Mouse (Mus musculus): ENCODE measurements around the gene Slc7a15. TPM values are rescaled to one million over a fixed set of nuclear protein-coding genes. Genes with fewer than 3 reads are reported as not detected.
A peak's percentile ranks its signal among the peaks of the same experiment; 100 is the strongest.
"Not testable (repeated sequence)": the region's sequence is repeated elsewhere in the genome, so short reads cannot be mapped to it uniquely, and the experiment has no call there.

Gene Slc7a15
- total RNA-seq (2021) = not detected

- intact Hi-C loops (cut with DNase I); DNase-seq (ENCODE audit: low spot score in 2 of 2): not testable (repeated sequence)
Observed at GRCm38 (mm10) chr12:8598966-8599365, at the start of gene Slc7a15. Gene Slc7a15 (minus strand): TSS chr12:8599066.

- intact Hi-C loops (cut with DNase I); DNase-seq (ENCODE audit: low spot score in 2 of 2): not testable (repeated sequence)
Observed at GRCm38 (mm10) chr12:8648211-8648610, 49.3 kb upstream of the Slc7a15 start.

- intact Hi-C loops (cut with DNase I) = loop anchor here (1.0 kb wide), 1 partner anchor 33 kb away; the partner anchor contains the start of gene Pum2
- DNase-seq (ENCODE audit: low spot score in 2 of 2) = no peak
Observed at GRCm38 (mm10) chr12:8641425-8641735, 42.5 kb upstream of the Slc7a15 start.

DNA sequence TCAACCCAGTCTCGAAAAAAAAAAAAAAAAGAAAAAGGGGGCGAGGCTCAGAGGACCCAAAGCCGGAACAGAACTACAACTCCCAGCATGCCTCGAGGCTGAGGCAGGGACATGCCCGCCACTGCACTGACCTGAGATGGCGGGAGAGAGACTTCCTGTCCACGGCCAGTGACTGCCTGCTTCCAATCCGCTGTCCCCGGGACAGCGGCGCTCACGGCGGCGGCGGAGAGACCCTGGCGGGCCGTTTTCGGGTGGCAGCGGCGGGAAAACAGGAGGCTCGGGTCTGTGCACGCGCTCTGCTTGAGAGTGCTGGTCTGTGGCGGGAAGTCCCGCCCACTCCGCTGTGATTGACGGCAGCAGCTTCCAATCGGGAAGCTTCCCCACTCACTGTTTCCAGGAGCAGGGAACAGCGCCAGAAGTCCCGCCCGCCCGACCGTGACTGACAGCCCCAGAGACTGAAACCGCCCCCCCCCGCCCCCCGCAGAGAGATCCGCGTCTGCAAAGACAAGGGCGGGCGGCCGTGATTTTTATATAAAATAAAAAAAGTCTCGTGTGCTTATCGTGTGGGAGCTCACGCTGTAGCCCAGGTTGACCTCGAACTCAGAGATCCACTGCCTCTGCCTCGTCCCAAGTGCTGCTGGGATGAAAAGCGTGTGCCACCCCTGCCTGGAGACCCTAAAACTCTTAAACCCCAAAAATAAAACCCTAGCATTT, 42.0 kb upstream of the Slc7a15 start:
- peak; percentile 99 for DNase-seq (ENCODE audit: low spot score in 2 of 2)
- intact Hi-C loops (cut with DNase I) = loop anchor here (1.0 kb wide), 1 partner anchor 33 kb away; the partner anchor contains the start of gene Pum2

DNA sequence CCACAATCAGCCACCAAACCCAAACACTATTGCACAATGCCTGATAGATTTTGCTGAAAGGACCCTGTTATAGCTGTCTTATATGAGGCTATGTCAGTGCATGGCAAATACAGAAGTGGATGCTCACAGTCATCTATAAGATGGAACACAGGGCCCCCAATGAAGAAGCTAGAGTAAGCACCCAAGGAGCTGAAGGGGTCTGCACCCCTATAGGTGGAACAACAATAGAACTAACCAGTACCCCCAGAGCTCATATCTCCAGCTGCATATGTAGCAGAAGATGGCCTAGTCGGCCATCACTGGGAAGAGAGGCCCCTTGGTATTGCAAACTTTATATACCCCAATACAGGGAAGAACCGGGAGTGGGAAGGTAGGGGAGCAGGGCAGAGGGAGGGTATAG, 41.3 kb upstream of the Slc7a15 start:
- intact Hi-C loops (cut with DNase I) = not testable (repeated sequence)
- DNase-seq (ENCODE audit: low spot score in 2 of 2) = peak in 1 of 2 experiments; percentile 1

DNA sequence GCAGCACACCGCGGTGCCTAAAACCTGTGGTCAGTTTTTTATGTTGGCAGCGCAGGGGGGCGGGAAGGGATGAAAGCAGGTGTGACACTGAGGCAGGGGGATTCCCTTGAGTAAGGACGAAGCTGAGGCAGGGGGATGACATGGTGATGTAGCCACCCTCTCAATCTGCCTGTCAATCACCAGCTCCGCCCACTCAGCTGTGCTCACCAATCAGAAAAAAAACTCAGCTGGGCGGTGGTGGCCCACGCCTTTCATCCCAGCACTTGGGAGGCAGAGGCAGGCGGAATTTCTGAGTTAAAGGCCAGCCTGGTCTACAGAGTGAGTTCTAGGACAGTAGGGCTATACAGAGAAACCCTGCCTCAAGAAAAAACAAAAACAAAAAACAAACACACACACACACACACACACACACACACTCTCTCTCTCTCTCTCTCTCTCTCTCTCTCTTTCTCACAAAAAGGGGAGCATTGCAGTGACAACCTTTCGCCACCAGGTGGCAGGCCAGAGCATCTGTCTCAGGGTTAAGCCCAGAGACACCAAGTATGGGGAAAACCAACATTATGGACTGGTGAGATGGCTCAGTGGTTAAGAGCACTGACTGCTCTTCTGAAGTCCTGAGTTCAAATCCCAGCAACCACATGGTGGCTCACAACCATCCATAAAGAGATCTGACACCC, 39.7 kb upstream of the Slc7a15 start:
- DNase-seq (ENCODE audit: low spot score in 2 of 2) = peak; percentile 59 to 65

GRCm38 (mm10) chr12:8636945-8637344, 38.1 kb upstream of the Slc7a15 start:
- DNase-seq (ENCODE audit: low spot score in 2 of 2) = no peak
- intact Hi-C loops (cut with DNase I) = no loop called here

More for the DNA sequence above, 39.7 kb upstream of the Slc7a15 start:
- intact Hi-C loops (cut with DNase I) = not testable (repeated sequence)

DNA sequence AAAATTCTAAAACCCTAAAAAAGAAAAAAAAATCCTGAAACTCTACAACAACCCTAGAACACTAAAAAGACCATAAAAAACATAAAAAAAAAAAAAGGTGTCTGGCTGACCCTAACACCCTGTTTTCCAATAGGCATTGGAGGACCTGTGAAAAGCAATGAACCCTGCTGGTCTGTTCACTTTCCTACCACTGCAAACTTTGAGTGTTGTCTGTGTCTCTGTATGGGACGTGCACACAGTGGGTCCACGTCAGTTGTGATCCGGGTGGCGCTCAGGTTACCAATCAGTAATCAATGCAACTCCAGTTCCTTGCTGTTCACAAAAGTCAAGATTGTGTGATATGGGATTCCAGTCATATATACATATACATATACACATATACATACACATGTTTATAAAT, 36.7 kb upstream of the Slc7a15 start:
- intact Hi-C loops (cut with DNase I) = no loop called here
- DNase-seq (ENCODE audit: low spot score in 2 of 2) = peak in 1 of 2 experiments; percentile 0

DNA sequence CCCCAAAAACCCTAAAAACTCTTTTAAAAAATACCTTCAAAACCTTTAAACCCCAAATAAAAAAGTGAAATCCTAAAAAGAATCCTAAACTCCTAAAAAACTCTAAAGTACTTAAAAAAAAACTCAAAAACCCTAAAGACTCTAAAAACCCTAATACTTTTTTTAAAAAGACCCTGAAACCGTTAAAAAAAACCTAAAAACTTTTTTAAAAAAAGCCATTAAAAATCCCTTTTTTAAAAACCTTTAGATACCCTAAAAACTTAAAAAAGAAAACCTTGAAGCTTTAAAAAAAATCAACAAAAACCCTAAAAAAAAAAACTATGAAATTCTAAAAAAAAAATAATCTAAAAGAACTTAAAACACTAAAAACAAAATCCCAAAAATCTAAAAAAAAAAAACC, 35.4 kb upstream of the Slc7a15 start:
- DNase-seq (ENCODE audit: low spot score in 2 of 2) = no peak
- intact Hi-C loops (cut with DNase I) = no loop called here

- no peak for DNase-seq (ENCODE audit: low spot score in 2 of 2)
- intact Hi-C loops (cut with DNase I) = no loop called here
Observed at GRCm38 (mm10) chr12:8632737-8633365, 34.0 kb upstream of the Slc7a15 start.

- intact Hi-C loops (cut with DNase I) = no loop called here
- DNase-seq (ENCODE audit: low spot score in 2 of 2) = no peak
Observed at GRCm38 (mm10) chr12:8631691-8632090, 32.8 kb upstream of the Slc7a15 start.

- intact Hi-C loops (cut with DNase I) = no loop called here
- no peak for DNase-seq (ENCODE audit: low spot score in 2 of 2)
Observed at GRCm38 (mm10) chr12:8629537-8629936, 30.7 kb upstream of the Slc7a15 start.

DNA sequence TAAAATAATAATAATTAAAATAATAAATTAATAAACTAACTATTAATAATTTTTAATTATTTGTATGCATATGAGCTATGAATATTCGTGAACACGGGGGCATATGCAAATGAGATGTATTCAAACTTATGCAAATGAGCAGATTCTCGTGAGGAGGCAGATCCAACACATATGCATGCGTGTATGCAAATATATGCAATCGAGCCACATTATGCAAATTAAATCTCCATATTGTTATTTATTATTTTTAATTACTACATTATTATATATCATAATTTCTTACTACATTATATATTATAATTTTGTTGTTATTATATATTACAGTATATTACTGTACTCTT, 21.8 kb upstream of the Slc7a15 start:
- intact Hi-C loops (cut with DNase I) = no loop called here
- no peak for DNase-seq (ENCODE audit: low spot score in 2 of 2)

- intact Hi-C loops (cut with DNase I) = no loop called here
Observed at GRCm38 (mm10) chr12:8619827-8620677, 21.2 kb upstream of the Slc7a15 start.

DNA sequence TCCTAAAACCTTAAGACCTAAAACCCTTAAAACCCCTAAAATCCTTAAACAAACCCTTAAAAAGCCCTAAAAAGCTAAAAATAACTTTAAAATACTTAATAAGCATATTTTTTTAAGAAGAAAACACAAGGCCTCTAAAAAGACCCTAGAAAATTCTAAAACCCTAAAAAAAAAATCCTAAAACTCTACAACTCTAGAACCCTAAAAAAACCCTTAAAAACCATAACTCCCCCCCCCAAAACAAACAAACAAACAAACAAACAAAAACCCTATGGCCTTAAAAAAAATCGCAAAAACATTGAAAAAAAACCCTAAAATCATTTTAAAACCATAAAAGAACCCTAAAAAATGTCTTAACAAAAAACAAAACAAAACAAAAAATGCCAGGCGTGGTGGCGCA, 19.4 kb upstream of the Slc7a15 start:
- intact Hi-C loops (cut with DNase I) = no loop called here
- no peak for DNase-seq (ENCODE audit: low spot score in 2 of 2)

More at GRCm38 (mm10) chr12:8619827-8620677, 21.2 kb upstream of the Slc7a15 start:
- no peak for DNase-seq (ENCODE audit: low spot score in 2 of 2)

GRCm38 (mm10) chr12:8609070-8609469, 10.2 kb upstream of the Slc7a15 start:
- DNase-seq (ENCODE audit: low spot score in 2 of 2) = no peak
- intact Hi-C loops (cut with DNase I) = no loop called here

DNA sequence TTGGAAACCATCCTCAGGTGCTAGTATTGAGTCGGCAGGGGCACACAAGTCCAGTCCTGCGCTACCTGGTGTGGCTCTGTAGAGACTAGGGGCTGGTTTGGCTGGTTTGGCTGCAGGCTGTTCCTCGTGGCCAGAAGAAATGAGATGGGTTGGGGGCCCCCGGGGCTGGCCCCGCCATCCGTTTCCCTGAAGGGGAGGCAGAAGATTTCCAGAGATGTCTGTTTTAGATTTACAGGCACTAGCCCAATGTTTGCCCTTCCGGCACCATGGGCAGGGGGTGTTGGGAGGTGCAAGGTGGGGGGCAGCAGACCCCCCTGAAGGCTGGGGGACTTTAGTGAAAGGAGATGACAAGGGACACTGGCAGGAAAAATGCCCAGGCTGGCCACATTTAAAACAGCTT, 3.3 kb downstream of the Slc7a15 start:
- intact Hi-C loops (cut with DNase I) = no loop called here
- no peak for DNase-seq (ENCODE audit: low spot score in 2 of 2)

DNA sequence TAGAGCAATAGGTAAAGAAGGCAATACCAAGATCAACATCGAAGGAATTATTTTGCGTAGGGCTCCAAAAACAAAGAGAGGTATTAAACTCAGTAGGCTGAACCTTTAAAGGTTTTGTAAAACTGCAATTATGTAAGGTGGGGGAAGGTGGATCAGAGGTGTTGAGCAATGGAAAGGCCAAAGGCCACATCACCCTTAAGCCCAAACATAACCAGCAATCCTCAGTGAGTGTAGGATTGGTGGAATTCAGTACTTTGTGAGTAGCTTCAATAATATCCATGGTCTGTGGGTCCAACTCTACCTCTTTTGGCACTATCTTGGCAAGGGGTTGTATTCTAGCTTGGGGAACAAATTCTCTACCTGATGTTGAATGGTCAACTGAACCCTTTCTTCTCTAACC, 7.5 kb downstream of the Slc7a15 start:
- intact Hi-C loops (cut with DNase I); DNase-seq (ENCODE audit: low spot score in 2 of 2): not testable (repeated sequence)

DNA sequence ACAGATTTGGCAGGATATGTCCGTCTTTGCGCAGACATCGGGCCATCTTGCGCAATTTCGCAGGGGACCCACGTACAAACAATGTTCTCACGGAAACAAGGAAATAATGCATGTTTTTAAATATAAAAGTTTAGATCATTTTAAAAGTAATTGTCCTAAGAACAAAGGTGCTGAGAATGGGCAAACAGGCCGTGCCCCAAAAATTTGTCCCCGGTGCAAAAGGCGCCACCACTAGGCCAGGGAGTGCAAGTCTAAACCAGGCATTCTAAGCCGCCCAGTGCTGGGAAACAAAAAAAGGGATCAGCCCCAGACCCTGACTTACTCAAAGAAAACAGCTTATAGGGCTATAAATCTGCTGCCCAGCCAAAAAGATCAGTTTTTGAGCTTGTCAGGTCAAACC, 25.5 kb downstream of the Slc7a15 start:
- no peak for DNase-seq (ENCODE audit: low spot score in 2 of 2)
- intact Hi-C loops (cut with DNase I) = loop anchor here (2.0 kb wide), 1 partner anchor 15 kb away; no protein-coding TSS in a partner anchor

DNA sequence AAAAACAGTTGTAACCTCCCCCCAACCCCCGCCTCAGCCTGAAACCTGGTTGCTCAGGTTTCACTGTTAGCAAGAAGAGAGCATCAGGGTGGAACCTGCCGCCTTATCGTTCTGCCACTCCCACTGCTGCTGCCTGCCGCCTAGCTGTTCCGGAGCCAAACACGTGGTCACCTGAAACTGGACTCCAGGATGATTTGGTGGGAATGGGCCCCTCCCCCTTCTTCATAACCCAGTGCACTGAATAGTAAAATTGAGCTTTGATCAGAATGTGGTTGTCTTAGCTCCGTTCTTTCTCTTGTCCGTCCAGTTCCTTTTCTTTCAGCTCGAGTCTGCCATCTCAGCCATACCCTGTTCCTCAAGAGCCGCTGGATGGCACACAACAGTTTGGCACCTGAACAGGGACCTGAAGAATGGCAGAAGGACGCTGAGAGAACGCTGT, 26.9 kb downstream of the Slc7a15 start:
- intact Hi-C loops (cut with DNase I) = loop anchor here (2.0 kb wide), 1 partner anchor 17 kb away; no protein-coding TSS in a partner anchor
- not testable (repeated sequence) for DNase-seq (ENCODE audit: low spot score in 2 of 2)
